Mouse (Mus musculus) midbrain, embryonic 15.5 days (tissue): ENCODE measurements around the gene Edn1. TPM values are rescaled to one million over a fixed set of nuclear protein-coding genes. Genes with fewer than 3 reads are reported as not detected.

Experiments
- ATAC-seq: fragments of 200-750 bp; cut with Nextera tagmentation; replicated peaks from 2 replicates; pipeline ENCODE4 v1.8.0; 2017; ENCODE audit warnings: moderate TSS enrichment
- H3K27ac ChIP-seq: fragments of 300-500 bp; sonication (generic); 2 replicates; pipeline ENCODE4 v1.5.1; 2015; ENCODE audit warnings: mild to moderate bottlenecking, inconsistent platforms
- H3K27me3 ChIP-seq: fragments of 300-500 bp; sonication (generic); replicated peaks from 2 replicates; pipeline ENCODE4 v1.6.1; 2015; ENCODE audit warnings: inconsistent platforms
- H3K36me3 ChIP-seq: fragments of 300-500 bp; sonication (generic); replicated peaks from 2 replicates; pipeline ENCODE4 v1.6.1; 2015; ENCODE audit warnings: inconsistent platforms
- H3K4me1 ChIP-seq: fragments of 300-500 bp; sonication (generic); 2 replicates; pipeline ENCODE4 v1.6.1; 2015; ENCODE audit warnings: inconsistent platforms
- H3K4me2 ChIP-seq: fragments of 300-500 bp; sonication (generic); 2 replicates; pipeline ENCODE4 v1.6.1; 2015; ENCODE audit warnings: inconsistent platforms, mild to moderate bottlenecking, moderate library complexity
- H3K4me3 ChIP-seq: fragments of 300-500 bp; sonication (generic); 2 replicates; pipeline ENCODE4 v1.5.1; 2015; ENCODE audit warnings: mild to moderate bottlenecking, inconsistent platforms
- H3K9ac ChIP-seq: fragments of 300-500 bp; sonication (generic); 2 replicates; pipeline ENCODE4 v1.6.1; 2015; ENCODE audit warnings: mild to moderate bottlenecking, inconsistent platforms
- H3K9me3 ChIP-seq: fragments of 300-500 bp; sonication (generic); 2 replicates; pipeline ENCODE4 v1.6.1; 2016; ENCODE audit warnings: inconsistent platforms
- WGBS: fragments of 180-500 bp; shearing (Covaris S2); methylation state at CpG from one replicate; pipeline ENCODE4 v1.1.7; 2015; ENCODE audit warnings: mixed read lengths; 5-methylcytosine and 5-hydroxymethylcytosine counted together
- polyA plus RNA-seq: library from polyadenylated mRNA; unstranded; fragments of >200 nt; fragmentation: Nextera tagmentation; extraction: Ambion mirVana; gene quantifications from 2 replicates; pipeline ENCODE4 v1.2.1, GENCODE M21; 2015

The Edn1 gene
- polyA plus RNA-seq, 1 experiment from 2014 or later = 2.7 TPM

DNA sequence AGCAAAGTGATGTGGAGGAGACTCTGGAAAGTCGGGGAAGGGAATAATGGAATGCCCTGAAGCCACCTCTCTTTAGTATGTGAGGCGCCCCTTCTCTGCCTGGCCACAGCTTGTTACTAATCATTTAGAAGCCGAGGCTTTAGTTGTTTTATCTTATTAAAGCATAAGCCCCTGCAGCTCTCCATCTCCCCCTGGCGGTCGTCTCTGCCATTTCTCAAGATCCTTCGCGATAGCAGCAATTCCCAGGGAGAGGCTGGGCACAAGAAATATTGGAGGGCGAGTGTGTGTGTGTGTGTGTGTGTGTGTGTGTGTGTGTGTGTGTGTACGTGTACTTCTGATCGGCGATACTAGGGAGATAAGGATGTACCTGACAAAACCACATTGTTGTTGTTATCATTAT lies 709 bp upstream of the Edn1 start:
- H3K9ac ChIP-seq = no peak overlapping the region
- no peaks in the 10 kb centered on the region for H3K9me3 ChIP-seq
- peaks cover 23% of the 10 kb centered on the region; the same call in 1 of the 2 replicates for H3K27me3 ChIP-seq
- H3K4me1 ChIP-seq = peaks cover 27% of the 10 kb centered on the region
- H3K36me3 ChIP-seq = no peaks in the 10 kb centered on the region
- 0 out of 2 replicates have a peak, but pooled peaks have one; percentile 37 for ATAC-seq
- peak overlapping the region; percentile 80 for H3K4me2 ChIP-seq
- no peak overlapping the region for H3K27ac ChIP-seq
- WGBS = 1% methylated on average over 11 of the region's 11 CpGs
- H3K4me3 ChIP-seq = peak overlapping the region; percentile 40

DNA sequence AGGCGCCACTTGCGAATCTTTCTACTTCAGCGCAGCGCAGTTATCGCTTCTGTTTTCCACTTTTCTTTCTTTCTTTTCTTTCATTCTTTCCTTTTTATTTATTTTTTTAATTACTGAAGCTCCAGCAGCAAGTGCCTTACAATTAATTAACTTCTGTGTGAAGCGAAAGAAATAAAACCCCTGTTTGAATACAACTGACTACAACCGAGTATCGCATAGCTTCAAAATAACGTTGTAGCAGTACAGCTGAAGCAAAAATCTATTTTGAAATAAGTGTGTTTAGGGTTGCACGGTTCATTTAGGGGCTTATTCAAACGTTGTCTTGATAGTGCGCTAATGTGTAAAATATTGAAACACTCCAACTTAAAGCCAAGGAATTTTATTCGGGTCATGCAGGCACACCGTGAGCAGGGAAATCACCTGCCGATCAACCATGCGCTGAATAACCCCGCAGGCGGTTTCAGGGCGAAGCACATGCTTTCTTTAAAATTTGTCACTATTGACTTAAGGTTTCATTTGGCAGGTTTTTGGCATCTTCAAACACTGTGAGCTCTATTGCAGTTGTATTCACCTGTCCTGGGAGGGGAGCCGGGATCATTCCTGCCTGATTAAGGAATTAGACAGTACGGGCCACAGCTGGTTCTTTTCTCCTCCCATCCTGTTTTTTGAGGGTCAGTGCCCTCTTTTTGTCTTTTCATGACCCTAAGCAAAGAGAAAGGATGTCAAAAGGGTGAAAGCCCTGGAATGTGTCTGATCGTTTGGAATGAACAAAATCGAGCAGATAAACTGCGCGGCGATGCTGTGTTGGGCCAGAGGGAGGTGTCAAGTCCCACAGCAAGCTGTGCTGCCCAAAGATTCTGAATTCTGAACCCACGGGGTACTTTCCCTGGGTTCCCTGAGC lies 935 bp downstream of the Edn1 start:
- Histone ChIP-seq H3K27ac (no peak overlapping the region), H3K36me3 (no peaks in the 10 kb centered on the region), H3K9ac (peak overlapping the region; percentile 32; the same call in 1 of the 2 replicates), H3K4me1 (peaks cover 27% of the 10 kb centered on the region), H3K9me3 (no peaks in the 10 kb centered on the region), H3K27me3 (peaks cover 23% of the 10 kb centered on the region; the same call in 1 of the 2 replicates), H3K4me2 (peak overlapping the region; percentile 80), H3K4me3 (peak overlapping the region; percentile 40)
- WGBS = 5% methylated on average over 27 of the region's 27 CpGs
- ATAC-seq = no peak

DNA sequence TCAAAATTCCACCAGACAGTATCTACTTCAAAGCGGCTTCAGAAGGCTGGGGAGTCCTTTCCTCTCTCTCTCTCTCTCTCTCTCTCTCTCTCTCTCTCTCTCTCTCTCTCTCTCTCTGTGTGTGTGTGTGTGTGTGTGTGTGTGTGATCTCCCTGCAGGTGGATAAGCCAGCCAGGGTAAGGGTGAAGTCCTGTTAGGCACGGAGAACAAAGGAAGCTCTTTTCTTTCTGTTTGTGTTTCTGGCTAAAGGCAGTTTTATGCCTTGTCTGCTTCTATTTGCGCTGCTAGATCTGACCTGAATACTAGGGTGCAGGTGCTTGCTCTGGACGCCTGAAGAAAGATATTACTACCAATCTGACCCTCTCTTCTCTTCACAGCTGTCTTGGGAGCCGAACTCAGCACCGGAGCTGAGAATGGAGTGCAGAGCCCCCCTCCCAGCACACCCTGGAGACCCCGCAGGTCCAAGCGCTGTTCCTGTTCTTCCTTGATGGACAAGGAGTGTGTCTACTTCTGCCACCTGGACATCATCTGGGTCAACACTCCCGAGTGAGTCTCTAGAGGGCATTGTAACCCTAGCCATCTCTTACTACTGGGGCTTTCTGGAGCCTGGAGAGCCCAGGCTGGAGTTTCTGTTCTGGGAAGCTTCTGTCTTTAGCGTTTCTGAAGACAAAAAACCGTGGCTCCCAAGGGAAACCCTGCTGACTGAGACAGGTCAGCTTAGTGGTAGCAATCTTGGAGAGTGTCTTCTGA lies 2.1 kb downstream of the Edn1 start:
- peaks cover 27% of the 10 kb centered on the region for H3K4me1 ChIP-seq
- ATAC-seq = no peak
- peaks cover 23% of the 10 kb centered on the region; the same call in 1 of the 2 replicates for H3K27me3 ChIP-seq
- 19% methylated on average over 11 of the region's 11 CpGs for WGBS
- H3K4me3 ChIP-seq = 0 out of 2 replicates have a peak overlapping the region, but pooled peaks have one; percentile 10
- H3K9ac ChIP-seq = no peak overlapping the region
- H3K9me3 ChIP-seq = no peaks in the 10 kb centered on the region
- H3K36me3 ChIP-seq = no peaks in the 10 kb centered on the region
- H3K27ac ChIP-seq = no peak overlapping the region
- H3K4me2 ChIP-seq = peak overlapping the region; percentile 12; the same call in 1 of the 2 replicates

DNA sequence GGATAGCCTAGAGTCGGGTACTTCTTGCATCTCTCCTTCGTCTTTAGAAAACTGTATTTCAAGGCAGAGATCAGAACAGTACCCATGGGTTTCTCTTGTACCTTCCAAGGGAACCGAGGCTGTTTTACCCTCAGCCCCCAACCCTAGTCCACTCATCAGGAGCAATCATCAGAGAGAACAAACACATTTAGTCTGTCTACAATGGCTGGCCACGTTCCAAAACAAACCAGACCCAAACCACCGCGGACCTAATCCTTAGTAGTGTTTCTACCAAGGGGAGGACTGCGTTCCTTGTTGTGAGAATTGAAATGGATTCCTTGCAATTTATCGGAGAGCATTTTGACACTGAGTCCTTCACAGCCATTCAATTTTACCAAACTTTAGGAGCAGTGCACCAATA lies 2.9 kb downstream of the Edn1 start:
- Histone ChIP-seq H3K4me2 (no peak overlapping the region; the same call in 1 of the 2 replicates), H3K9me3 (no peaks in the 10 kb centered on the region), H3K4me1 (peaks cover 27% of the 10 kb centered on the region), H3K27me3 (peaks cover 23% of the 10 kb centered on the region; the same call in 1 of the 2 replicates), H3K9ac (no peak overlapping the region), H3K27ac (no peak overlapping the region), H3K36me3 (no peaks in the 10 kb centered on the region), H3K4me3 (no peak overlapping the region)
- WGBS = 80% methylated on average over 8 of the region's 8 CpGs
- ATAC-seq = no peak

DNA sequence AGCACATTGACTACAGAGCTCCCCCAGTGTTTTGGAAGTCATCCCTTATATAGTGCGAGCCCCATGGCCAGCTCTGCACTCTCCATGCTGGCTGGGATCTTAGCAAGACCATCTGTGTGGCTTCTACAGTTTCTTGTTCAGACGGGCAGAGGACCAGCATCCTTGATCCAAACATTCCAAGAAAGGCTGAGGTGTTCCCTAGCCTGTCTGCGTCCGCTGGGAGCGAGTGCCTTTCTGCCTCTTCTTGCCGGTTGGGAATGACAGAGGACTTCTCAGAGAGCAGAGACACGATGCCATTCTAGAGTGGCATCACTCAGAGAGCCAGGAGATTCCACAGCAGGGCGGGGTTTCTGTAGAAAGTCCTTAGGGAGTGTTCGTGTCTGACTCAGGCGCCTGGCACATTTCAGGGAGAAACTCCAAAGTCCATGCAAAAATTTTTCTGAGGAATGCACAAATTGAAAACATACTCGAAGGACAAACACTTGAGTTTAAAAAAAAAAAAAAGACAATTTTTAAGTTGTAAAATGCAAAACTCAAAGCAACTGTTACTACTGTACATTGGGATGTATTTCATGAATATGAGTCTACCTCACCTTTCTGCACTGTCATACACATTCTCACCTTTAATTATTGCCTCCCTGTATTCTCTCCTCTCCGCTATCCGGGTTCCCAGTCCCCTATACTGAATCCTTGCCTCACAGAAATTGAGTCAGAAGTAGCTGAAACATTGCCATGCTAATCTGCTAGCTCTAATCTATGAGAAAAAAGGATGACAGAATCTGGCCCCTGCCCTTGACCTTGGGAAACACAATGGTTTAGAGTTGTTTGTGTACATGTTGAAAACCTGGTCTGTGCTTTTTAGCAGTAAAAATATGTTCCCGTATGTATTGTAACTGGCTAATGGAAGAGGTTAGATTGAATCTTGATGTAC lies 5.9 kb downstream of the Edn1 start:
- H3K4me3 ChIP-seq = no peak overlapping the region
- no peaks in the 10 kb centered on the region for H3K36me3 ChIP-seq
- 77% methylated on average over 14 of the region's 14 CpGs for WGBS
- H3K4me1 ChIP-seq = peaks cover 8% of the 10 kb centered on the region
- H3K9me3 ChIP-seq = no peaks in the 10 kb centered on the region
- peaks cover 23% of the 10 kb centered on the region; the same call in 1 of the 2 replicates for H3K27me3 ChIP-seq
- ATAC-seq = no peak
- H3K27ac ChIP-seq = no peak overlapping the region
- no peak overlapping the region for H3K4me2 ChIP-seq
- no peak overlapping the region for H3K9ac ChIP-seq

DNA sequence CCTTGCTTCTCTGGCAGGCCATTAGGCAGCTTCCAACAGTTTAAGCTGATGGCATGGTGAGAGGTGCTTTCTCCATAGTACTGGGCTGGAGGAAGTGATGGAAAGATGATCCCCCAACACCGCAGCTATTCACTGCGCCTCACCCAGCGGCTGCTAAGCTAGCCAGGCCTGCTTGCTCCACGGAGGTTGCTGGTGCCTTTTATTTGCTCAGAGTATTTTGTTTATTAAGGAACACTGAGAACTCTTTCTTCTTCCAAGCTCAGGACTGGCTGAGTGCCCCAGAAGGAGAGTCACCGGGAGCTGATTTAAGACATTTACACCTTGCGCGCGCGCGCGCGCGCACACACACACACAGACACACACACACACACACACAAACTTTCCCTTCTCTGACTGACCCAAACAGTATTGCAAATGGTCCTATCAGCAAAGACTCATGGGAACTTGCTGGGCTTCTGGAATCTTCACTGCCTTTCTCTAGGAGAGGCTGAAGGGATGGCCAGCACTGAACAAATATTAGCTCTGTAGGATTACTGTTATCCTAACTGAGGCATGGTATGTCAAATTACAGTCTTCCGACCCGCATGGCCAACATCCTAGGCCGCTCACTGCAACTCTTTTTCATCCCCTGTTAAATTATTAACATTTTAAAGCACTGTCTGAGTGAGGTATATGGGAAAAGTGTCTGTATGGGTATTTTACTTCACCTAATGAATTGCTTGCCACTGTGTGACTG lies 7.3 kb downstream of the Edn1 start:
- WGBS = 69% methylated on average over 16 of the region's 16 CpGs
- no peaks in the 10 kb centered on the region for H3K36me3 ChIP-seq
- no peak overlapping the region for H3K27ac ChIP-seq
- ATAC-seq = no peak
- no peaks in the 10 kb centered on the region for H3K9me3 ChIP-seq
- no peak overlapping the region for H3K9ac ChIP-seq
- H3K27me3 ChIP-seq = peaks cover 15% of the 10 kb centered on the region; the same call in 1 of the 2 replicates
- no peak overlapping the region for H3K4me2 ChIP-seq
- no peaks in the 10 kb centered on the region for H3K4me1 ChIP-seq
- no peak overlapping the region for H3K4me3 ChIP-seq

DNA sequence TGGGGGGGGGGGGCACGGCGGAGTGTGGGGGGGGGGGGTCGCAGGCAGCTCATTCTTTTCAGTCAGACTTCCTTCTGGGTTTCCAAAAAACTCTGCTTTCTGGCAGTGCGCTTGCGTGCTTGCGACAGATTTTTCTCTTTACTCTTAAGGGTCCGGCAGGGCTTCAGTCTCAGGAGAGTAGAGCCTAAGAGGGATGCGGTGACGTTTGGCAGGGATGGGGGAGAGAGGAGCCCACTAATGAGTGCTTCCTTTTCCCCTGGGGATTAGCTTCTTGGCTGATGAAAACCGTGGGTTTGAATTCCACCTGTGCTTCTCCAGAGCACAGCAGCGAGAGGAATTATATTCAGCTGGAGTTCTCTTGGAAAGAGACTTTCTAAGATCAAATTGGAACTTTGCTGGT lies 8.5 kb downstream of the Edn1 start:
- WGBS = 22% methylated on average over 11 of the region's 11 CpGs
- Histone ChIP-seq H3K27me3 (0 out of 2 replicates have a peak, but pooled peaks cover 8% of the 10 kb centered on the region), H3K9ac (no peak overlapping the region), H3K4me1 (no peaks in the 10 kb centered on the region), H3K9me3 (no peaks in the 10 kb centered on the region), H3K36me3 (no peaks in the 10 kb centered on the region), H3K4me3 (no peak overlapping the region), H3K4me2 (no peak overlapping the region), H3K27ac (no peak overlapping the region)
- ATAC-seq = no peak

DNA sequence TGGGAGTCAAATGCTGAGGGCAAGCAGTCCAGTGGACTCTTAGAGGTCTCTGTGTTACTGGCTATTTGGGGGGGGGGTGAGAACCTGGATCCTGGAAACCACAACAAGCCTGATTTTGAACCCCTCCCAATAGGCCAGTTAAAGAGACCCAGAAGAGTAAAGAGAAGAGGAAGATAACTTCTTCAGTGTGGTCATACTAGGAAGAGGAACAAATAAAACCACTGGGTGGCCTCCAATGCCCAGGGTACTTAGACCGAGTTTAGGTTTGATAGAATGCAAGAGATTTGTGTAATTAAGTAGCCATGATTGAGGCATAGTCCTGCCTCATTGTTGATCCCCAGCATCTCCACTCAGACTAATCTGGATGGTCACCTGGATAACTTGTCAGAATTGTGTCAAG lies 14.4 kb downstream of the Edn1 start:
- 58% methylated on average over 1 of the region's 1 CpGs for WGBS
- Histone ChIP-seq H3K4me1 (no peaks in the 10 kb centered on the region), H3K36me3 (no peaks in the 10 kb centered on the region), H3K4me3 (no peak overlapping the region), H3K4me2 (no peak overlapping the region), H3K9me3 (no peaks in the 10 kb centered on the region), H3K27ac (no peak overlapping the region), H3K9ac (no peak overlapping the region), H3K27me3 (no peaks in the 10 kb centered on the region)
- ATAC-seq = no peak

DNA sequence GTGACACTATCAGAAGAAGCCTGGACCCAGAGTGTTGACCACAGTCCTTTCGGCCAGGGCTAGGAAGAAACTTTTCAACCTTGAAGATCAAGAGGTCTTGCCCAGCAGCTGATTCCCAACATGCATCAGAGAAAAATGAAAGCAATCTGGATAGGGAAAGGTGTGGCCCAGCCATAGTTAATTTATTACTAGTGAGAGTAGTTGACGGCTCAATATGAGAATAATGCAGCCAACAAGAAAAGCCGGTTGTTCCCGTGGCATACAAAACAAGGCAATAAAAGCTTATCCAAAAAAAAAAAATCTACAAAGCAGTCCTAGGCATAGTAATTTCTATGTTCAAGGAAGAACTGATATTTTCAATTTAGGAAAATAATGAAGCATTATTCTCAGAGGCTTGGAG lies 16.5 kb downstream of the Edn1 start:
- H3K4me3 ChIP-seq = no peak overlapping the region
- no peaks in the 10 kb centered on the region for H3K9me3 ChIP-seq
- no peaks in the 10 kb centered on the region for H3K4me1 ChIP-seq
- no peak overlapping the region for H3K27ac ChIP-seq
- ATAC-seq = no peak
- H3K27me3 ChIP-seq = no peaks in the 10 kb centered on the region
- H3K4me2 ChIP-seq = no peak overlapping the region
- H3K9ac ChIP-seq = no peak overlapping the region
- H3K36me3 ChIP-seq = no peaks in the 10 kb centered on the region
- 90% methylated on average over 4 of the region's 4 CpGs for WGBS

DNA sequence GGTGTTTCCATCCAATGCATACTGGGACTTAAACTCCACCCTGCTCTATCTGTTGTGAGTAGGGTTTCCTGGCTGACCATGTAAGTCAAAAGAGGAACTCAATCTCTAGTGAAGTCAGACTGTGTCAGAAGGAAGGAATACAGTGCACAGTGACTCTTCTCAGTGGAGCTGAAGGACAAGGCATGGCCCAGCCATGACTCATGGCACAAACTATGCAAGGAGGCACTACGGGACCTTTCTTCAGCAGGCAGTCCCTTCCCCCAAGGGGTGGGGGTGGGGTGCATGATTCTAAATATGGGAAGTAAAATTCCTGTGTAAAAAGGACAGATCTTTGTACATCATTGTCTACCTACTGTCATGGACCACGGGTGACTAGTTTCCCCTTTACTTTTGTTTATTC lies 27.3 kb downstream of the Edn1 start:
- WGBS = 82% methylated on average over 2 of the region's 2 CpGs
- no peaks in the 10 kb centered on the region for H3K4me1 ChIP-seq
- no peaks in the 10 kb centered on the region for H3K9me3 ChIP-seq
- no peak overlapping the region for H3K9ac ChIP-seq
- H3K4me3 ChIP-seq = no peak overlapping the region
- no peak for ATAC-seq
- H3K27me3 ChIP-seq = no peaks in the 10 kb centered on the region
- H3K27ac ChIP-seq = no peak overlapping the region
- H3K36me3 ChIP-seq = no peaks in the 10 kb centered on the region
- H3K4me2 ChIP-seq = no peak overlapping the region

DNA sequence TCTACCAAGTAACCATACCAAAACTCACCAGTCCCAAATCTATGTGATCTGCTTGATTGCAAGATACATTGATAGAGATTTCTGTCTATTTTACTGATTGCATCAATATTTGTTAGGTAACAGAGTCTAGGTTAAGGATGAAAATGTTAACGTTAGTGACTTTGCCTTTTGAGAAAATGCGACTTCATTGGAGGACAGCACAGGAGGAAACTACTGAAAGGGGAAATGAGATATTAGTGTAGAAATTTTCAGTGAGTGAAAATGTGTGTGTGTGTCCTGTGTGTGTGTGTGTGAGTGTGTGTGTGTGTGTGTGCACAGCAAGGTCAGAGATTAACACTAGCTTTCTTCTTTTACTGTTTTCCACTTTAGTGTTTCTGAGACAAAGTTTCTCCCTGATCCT lies 29.8 kb downstream of the Edn1 start:
- no peaks in the 10 kb centered on the region for H3K9me3 ChIP-seq
- H3K4me1 ChIP-seq = no peaks in the 10 kb centered on the region
- H3K36me3 ChIP-seq = no peaks in the 10 kb centered on the region
- H3K9ac ChIP-seq = no peak overlapping the region
- H3K27ac ChIP-seq = no peak overlapping the region
- H3K4me3 ChIP-seq = no peak overlapping the region
- H3K4me2 ChIP-seq = no peak overlapping the region
- WGBS = 93% methylated on average over 2 of the region's 2 CpGs
- ATAC-seq = no peak
- H3K27me3 ChIP-seq = no peaks in the 10 kb centered on the region
